Mouse (Mus musculus): ENCODE measurements around the gene Prkch.

DNA sequence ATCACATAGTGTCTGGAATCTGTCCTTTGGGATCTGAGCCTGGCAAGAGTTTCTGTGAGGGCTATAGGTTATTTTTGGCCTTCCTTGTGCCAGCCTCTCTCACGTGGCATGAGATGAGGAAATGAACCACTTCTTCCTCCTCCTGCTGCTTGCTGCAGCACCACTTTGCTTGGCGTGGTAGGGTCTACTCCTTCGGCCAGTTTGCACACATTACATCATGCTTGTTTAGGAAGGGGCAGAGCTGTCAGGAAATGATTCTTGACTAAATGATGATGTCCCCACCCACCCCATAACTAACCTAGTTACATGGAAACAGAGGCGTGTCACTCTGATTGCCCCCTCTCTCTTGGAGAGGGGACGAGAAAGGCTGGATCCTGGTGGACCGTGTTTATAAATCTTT, 28.6 kb downstream of the Prkch start:
- no peak for TF ChIP-seq CTCF (IDR thresholded peaks at IDR 0.05; ENCODE audit: insufficient read depth, low read depth, low read length)
- TF ChIP-seq POLR2A (IDR thresholded peaks at IDR 0.05; ENCODE audit: insufficient read depth, low read depth, low read length), result no peak
